Mouse (Mus musculus): ENCODE measurements at regions not wholly inside any gene's neighbourhood (a gene's known extent, or its start where the extent isn't known, plus 50 kb on each side); places are given as distances from the start of the nearest gene placed in this dataset.

DNA sequence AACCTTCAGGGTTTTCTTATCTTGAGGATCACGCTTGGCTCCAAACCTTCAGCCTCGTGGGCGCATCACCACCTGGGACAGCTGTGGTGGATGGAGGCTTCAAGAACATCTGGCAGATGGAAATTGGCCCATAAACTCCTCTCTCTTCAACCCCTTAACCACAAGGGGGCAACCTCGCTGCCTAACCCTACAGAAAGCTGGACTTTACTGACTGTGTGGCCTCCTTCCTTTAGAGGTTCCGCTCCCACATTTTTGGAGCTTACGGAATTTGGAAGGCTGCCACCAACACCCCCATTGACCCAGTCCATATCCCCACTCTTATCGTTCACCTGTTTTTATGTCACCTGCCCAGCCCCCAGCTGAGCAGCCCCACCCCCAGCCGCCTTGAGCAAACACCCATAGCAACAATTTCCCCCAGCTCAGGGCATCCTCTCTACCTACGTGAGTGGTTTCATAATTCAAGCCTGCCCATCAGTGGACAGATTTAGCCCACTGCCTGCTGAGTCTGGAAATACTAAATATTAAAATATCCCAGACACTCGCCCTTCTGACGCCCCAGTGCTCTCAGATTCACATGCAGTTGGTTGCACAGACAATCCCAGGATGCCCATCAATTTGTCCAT lies 167.0 kb upstream of the Slc22a22 start:
- peak; percentile 58 to 60 for DNase-seq

DNA sequence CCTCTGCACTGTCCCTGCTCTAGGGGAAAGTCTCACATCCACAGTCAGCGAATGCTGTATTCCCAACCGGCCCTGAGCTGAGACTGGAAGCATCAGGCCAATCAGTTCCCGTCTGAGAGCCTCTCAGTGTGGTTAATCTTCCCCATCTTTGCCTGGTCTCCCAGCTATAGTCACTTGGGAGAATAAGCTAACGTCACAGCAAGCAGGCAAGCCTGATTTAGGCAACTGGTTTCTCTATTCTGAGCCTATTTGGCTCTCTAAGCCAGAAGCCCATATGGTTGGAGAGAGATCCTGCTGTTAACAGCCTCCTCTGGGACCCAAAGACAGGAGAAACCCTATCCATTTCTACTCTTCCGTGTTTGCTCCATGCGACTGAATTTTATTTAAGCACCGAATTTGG lies 161.7 kb upstream of the Slc22a22 start:
- DNase-seq = no peak

DNA sequence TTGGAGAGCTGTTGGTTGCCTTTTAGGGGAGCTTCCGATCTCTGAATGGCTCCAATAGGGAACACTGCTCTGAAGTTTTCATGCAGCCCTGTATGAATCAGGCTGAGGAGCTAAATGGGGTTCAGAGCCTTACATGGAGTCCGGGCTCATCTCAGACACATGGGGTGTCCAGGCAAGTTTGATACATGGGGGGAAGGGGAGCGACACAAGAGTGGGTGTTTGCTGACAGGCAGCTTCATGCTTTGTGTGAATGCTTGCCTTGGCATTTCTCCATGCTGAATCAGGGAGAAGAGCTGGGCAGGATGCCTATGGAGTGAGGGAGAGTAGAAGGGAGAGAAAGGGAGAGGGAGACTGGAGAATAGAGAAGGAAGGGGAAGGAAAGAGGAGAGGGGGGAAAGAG lies 155.6 kb upstream of the Slc22a22 start:
- no peak for DNase-seq

DNA sequence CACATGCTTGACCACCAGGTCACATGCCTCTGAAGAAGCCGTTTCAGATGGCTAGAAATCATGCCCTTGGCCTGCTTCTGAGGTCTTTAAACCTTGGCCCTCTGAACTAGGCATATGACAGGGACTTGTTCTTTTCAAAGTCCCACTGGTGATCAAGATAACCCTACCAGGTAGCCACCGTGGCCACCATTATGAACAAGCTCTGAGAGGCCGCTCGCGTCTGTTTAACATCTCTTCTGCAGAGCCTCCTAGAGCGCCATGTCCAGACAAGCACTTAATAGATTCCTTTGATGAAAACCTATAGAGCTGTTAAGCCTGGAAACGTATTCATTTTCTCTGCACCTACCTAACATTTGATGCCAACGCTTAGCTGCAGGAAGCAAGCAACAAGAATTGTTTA lies 155.1 kb upstream of the Slc22a22 start:
- no peak for DNase-seq

DNA sequence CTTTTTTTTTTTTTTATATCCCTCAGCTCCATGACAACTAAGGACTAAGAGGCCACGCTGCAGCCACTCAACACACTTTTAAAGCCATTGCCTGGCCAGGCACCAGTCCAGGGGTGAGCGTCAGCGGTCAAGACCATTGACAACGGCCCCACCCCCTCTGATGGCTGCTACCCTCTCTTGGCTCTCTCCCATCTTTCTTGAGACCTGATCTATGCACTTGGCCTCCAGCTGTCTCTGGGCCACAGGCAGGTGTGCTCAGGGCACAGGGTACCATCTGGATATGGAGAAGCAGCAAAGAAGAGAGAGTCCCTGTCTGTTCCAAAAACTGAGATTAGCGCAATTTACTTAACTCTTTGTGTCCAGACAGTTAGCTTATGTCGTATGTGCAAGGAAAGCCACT lies 141.0 kb upstream of the Slc22a22 start:
- no peak for DNase-seq

DNA sequence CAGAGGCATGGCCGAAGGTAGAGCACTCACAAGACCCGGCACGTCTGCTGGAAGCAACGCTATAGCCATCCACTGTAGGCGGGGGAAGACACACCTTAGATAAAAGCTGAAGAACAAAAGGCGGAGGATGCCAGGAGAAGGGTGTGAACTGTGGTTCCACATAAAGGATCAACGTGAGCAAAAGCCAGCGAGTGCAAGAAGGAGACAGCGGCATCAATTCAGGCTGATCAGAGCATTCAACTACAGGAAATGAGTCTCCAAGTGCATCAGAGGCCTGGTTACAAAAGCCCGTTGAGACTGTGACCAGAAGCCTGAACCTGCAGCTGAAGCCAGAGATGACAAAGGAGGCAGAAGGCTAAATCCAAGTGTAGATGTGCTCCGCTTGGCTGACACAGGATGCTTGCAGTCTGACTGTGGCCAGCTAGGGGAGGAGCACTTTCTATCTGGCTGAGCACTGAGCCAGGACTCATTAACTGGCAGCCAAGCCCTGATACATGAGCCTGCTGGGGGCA lies 139.5 kb upstream of the Slc22a22 start:
- DNase-seq = no peak

DNA sequence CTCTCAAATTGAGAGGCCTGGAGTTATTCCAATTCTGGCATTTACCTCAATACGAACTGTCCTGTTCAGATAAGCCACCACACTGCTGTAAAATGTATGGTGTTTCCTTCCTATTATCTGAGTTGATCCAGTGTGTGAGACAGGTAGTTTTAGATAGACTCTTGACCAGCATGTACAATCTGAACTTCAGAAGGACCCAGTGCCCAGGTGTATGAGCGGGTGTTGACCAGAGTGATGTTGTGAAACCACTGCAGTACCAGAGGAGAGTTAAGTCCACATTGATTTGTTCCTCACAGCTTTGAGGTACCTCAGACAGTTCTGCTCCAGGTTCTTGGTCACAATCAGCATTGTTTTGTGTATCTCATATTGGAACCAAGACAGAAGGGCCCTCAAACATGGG lies 132.6 kb upstream of the Slc22a22 start:
- no peak for DNase-seq

DNA sequence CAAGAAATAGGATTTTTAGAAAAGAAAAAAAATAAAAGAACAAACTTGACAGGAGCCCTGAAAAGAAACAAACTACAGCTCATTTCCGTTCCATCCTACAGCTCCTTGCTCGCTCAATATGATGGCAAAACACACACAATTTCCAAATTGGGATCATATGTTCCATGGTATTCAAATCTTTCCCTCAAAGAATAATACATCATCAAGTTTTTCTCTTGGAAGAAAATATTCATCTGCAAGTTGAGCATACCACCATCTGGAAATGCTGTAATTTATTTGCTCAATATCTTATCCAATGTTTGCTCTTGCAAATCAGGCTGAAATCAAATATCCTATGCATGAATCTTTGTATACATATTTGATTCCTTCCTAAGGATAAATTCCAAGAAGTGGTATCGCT lies 131.1 kb upstream of the Slc22a22 start:
- no peak for DNase-seq

DNA sequence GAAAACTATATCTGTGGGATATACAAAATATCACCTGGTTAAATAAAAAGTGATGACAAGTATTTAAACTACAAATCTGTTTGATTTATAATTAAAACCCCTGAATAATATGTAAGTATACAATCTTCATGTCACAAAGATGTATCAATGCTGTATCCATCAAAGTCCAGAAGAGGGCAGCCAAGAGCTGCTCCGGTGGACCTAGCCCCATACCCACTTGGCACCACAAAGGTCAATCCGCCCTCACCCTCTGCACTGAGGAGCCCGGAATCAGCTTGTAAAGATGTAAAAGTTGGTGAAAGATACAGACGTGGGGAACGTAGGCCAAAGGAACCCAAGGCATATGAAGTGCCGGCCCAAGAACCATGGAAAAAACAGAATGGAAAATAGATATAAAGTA lies 123.1 kb upstream of the Slc22a22 start:
- DNase-seq = peak; percentile 67 to 69

DNA sequence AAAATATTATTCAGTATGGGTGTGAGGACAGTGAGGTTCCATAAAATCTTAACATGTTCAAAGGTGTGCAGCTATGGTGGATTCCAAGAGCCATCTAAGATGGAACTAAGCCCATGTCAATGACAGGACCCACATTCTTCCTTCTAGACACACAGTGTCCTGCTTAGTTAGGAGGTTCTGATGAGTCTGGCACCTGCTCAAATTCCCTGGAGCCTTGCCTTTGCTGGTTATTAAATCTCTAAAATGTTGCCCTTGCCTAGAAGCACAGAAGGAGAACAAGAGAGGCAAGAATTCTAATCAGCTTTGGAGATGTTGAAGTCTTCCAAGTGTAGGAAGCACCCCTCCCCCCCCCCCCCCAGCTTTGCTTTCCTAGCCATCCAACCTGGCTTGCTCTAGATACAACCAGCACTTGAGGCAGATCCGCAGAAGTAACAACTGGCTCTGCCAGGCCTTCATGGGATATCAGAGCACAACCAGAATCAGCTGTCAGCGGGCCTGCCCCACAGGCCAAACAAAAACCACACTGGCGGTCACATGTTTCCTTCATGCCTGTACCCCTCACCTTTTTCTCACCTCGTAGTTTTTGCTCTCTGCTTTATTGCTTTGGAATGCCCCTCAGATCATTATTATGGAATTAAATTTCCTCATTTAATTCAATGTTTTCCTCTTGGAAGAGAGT lies 116.0 kb upstream of the Slc22a22 start:
- DNase-seq = no peak

DNA sequence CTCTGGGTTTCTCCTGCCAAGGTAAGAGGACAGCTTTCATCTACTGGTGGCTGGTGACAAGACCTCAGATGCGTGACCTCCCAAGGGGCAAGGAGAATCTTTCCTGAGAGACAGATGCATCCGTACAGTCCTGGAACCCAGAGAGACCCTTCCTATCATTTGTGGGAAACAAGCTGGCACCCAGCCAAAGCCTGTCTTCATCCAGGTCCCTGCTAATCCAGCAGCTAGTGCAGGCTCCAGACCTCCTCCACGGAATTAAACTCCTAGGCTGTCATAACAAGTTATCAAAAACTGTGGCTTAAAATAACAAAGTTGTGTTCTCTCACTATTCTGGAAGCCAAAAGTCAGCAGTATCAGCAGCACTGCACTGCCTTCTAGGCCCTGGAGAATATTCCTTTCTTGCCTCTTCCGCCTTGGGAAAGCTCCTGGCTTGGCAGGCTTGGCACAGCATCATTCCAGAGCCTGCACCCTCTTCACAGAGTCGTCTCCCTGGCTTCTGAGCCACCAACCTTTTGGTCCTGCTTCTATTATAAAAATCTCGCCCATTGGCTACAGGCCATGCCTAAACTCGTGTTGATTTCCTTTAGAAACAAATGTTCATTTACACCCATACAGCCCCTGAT lies 113.3 kb upstream of the Slc22a22 start:
- no peak for DNase-seq

DNA sequence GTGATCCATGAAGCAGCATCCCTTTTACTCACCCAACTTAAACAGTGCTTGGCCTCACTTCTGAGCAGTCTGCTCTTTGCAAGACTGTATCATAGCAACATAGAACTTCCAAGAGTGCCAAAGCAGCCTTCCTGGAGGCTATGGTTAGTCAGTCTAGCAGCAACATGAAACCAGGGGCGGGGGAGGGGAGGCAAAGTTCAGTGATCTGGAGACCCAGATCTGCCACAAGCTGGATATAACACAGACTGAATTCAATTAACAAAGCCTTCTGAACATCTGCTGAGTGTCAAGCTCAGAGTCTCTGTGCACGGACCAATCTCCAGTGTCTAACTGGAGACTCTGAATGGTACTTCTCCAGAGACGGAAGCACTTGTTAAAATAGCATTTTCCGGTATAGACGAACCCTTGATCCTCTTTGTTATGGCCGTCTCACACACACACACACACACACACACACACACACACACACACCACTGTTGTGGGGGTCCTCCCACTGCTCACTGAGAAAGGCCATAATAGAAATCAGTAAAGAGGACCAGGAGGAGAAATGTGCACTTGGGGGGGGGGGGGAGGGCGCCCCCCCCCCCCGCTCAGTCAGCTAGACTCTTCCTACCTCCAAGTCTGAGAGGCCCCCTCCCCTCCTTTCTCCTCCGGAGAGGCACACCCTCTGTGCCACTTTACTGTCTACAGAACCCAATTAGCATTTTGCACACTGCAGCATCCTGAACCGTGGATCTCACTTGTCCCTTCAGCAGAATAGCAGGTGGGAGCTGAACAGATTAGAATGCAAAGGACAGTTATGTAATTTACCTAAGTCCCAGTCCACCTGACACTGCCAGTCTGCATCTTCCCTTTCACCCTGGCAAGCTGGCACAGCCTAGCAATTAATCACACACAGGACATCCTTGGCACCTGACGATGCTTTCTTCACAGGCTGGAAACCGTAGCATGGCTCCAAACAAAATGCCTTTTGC lies 112.3 kb upstream of the Slc22a22 start:
- no peak for DNase-seq

DNA sequence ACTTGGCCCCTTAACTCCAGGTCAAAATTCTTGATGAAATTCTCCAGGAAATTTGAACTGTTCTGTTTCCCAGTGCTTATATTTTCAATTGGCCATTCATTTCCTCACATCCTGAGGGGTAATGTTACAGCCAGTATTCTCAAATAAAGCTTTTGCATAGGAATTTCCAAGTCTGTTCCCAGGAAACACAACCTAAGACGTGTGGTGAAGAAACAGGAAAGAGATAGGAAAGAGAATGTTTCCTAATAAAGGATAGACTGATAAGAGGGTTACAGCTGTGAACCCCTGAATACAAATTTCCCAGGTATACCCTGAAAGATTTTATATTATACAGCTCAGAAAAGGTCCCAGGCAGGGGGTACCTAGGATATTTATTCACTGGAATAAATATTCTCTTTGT lies 108.0 kb upstream of the Slc22a22 start:
- no peak for DNase-seq

DNA sequence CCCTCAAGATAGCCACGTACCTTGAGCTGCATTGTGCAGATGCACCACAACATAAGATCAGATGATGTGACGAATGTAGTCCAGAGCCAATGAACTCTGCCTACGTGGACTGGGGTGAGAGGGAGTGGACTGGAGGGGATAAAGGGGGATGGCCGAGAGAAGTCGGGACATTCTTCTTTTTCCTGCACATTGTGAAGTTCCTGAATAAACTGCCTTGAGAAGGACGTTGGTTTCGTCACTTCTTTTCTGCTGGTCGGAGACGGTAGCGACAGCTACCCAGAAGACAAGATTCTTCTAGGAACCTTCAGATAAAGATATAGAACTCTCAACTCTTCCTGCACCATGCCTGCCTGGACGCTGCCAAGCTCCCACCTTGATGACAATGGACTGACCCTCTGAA lies 107.1 kb upstream of the Slc22a22 start:
- no peak for DNase-seq

DNA sequence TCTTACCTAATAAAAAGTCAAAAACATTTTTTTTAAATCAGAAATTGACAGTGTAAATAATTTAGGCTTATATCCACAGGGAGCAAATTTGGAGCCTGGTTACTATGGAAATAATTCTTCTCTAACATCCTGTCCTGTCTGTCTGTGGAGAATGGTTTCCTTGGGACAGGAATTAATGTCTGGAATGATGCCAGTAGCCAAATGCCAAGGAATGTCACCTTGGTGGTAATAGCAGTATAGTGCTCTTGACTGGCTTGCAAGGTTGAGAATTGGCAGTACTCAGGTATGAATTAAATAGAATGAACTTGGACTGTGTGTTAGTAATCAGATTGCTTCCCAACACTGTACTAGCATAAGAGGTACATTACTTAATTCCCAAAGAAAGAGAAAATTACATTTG lies 103.8 kb upstream of the Slc22a22 start:
- DNase-seq = no peak

DNA sequence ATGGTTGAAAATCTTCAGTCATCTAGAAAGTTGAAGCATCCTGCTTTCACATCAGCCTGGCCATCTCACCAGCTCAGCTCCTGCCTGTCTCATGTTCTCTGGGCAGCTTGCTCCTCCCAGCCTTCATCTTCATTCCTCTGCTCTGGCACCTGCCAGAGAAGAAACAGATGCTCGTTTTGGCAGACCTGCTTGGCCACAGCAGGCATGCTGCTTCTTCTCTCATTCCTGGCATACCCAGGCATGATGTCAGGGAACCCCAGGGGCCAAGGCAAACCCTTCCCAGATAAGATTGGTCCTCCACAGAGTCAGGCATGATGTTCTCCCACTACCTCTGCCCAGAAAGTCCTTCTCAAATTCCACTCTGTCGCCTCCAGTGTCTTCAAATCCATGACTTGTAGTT lies 101.4 kb upstream of the Slc22a22 start:
- no peak for DNase-seq

DNA sequence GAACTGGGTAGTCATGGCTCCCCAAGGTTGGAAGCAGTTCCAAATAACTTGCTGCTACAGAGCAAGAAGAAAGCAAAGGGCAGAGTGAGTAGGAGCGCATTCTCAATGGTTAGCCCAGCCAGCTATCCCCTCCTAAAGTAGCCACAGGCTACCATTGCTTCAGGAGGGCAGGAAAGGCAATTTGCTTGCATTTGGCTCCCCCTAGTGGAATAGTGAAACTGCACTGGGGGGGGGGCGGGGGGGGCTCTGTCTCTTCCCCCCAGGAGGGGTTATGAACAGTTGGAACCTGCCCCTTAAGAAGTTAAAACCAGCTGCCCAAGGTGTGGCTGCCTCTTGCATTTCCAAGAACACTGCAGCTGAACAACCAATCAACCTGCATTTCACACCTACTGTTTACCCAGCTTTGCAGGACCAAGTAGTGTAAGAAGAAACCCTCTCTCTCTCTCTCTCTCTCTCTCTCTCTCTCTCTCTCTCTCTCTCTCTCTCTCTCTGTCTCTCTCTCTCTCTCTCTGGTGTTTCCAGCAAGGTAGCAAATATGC lies 96.7 kb upstream of the Slc22a22 start:
- DNase-seq = no peak

DNA sequence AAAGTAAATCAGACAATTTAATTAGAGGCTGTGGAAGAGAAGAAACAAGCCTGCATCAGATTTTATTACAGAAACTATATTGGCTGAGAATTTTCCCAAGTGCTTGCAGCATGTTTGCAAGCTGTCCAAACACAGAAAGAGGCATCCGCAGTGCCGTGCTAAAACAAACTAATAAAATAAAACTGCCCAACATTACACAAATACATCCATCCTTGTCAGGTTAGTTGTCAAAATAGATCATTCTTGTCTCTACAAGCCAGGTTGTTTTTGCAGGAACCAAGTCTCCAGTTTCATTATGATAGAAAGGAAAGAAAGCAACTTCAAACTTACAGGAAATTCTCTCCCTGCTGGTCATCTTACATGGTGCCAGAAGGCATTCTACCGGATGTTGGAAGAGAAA lies 95.0 kb upstream of the Slc22a22 start:
- DNase-seq = no peak

DNA sequence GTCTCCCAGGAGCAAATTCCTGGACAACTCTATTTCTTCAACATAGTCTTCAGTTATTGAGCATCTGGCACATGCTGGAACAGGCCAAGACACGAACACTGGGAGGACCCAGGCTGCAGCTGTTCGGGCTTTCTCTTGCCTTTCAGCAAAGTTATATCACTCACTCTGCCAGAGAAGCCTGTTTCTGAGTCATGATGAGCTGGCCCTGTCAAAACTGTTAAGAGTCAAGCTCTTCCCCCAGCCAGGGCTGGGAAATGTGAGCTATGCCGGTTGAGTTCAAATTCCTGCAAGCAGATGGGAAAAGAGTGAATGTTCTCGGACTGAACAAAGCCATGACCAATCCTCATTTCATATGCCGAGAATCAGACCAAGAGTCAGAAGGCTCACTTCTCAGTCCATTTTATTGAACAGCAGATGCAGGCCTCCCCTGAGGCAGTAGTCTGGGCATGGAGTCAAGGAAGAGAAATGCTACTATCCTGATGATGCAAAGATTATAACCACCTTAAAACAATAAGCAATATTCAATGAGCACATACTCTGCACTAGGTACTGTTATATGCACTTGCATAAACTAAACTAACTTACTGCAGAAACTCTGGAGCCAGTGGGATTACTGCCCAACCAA lies 90.7 kb upstream of the Slc22a22 start:
- no peak for DNase-seq

DNA sequence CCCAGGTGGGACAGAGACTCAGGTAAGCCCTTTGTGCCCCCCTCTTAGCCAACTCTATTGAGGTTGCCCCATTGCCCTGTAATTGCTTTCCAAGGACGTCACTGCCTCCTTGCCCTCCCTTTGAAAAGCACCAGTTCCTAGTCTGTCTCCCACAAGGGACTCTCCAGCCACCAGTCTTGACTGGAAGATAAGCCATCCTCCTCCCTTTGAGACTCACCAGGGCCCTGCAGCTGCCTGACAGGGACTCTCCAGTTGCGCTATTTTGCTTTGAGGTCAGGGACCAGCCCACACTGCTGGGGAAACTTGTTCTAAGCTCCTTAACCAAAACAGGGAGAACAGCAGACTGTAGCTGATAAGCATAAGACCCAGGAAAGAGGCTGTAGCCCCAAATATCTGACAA lies 69.7 kb upstream of the Slc22a22 start:
- DNase-seq = no peak

DNA sequence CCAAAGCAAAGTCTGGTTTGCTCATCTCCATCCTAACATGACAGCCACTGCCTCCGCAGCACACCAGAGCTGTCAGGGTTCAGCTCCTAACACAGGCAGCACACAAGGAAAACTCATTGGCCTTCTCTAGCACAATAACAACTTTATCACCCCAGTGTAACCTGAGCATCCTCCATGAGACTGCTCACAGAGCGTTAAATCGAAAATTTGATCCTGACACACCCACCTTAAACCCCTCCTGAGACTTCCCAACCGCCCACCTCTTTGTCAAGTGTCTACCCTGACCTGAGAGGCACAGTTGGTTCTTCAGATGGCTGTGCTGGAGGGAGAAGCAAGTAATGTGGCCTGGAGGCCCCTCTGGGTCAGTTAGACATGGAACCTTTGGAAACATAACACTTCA lies 67.7 kb upstream of the Slc22a22 start:
- DNase-seq = no peak

DNA sequence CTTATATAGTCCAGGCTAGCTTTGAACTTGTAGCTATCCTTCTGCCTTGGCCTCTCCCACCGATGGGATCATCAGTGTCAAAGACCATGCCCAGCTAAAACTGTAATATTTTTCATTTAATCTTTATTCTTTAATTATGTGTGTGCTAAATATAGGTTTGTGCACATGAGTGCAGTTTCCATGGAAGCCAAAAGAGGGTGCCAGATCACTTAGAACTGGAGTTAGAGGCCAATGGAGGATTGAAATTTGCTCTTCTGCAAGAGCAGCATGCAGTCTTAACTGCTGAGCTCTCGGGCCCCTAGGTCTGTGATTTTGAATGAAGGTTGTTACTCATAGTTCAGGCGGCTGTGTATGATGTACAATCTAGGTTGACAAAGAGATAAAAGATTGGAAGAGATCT lies 66.6 kb upstream of the Slc22a22 start:
- peak in 1 of 2 experiments; percentile 2 for DNase-seq
